Mouse (Mus musculus) liver, embryonic 12.5 days (tissue): Measurements from ENCODE around the gene Cyp2w1. TPM values are rescaled to one million over a fixed set of nuclear protein-coding genes. Genes with fewer than 3 reads are reported as not detected.

ENCODE experiments used
- ATAC-seq: fragments of 200-750 bp; cut with Nextera tagmentation; 2 replicates; pipeline ENCODE4 v1.8.0; 2017; ENCODE audit warnings: moderate number of reproducible peaks, mild to moderate bottlenecking, moderate library complexity
- H3K27ac ChIP-seq: fragments of 300-500 bp; sonication (generic); 2 replicates; pipeline ENCODE4 v1.5.1; 2016; ENCODE audit warnings: mild to moderate bottlenecking
- H3K27me3 ChIP-seq: fragments of 300-500 bp; sonication (generic); replicated peaks from 2 replicates; pipeline ENCODE4 v1.6.1; 2016; ENCODE audit warnings: mild to moderate bottlenecking, moderate library complexity
- H3K36me3 ChIP-seq: fragments of 300-500 bp; sonication (generic); 2 replicates; pipeline ENCODE4 v1.6.1; 2016; ENCODE audit warnings: mild to moderate bottlenecking, moderate library complexity
- H3K4me1 ChIP-seq: fragments of 300-500 bp; sonication (generic); 2 replicates; pipeline ENCODE4 v1.6.1; 2016
- H3K4me2 ChIP-seq: fragments of 300-500 bp; sonication (generic); 2 replicates; pipeline ENCODE4 v1.6.1; 2016; ENCODE audit warnings: mild to moderate bottlenecking, moderate library complexity
- H3K4me3 ChIP-seq: fragments of 300-500 bp; sonication (generic); 2 replicates; pipeline ENCODE4 v1.5.1; 2016; ENCODE audit warnings: mild to moderate bottlenecking, moderate library complexity
- H3K9ac ChIP-seq: fragments of 300-500 bp; sonication (generic); 2 replicates; pipeline ENCODE4 v1.6.1; 2016; ENCODE audit warnings: mild to moderate bottlenecking, moderate library complexity
- H3K9me3 ChIP-seq: fragments of 300-500 bp; sonication (generic); replicated peaks from 2 replicates; pipeline ENCODE4 v1.6.1; 2016; ENCODE audit warnings: mild to moderate bottlenecking, moderate library complexity
- WGBS: fragments of 180-500 bp; shearing (Covaris S2); methylation state at CpG from one replicate; pipeline ENCODE4 v1.1.7; 2016; ENCODE audit not compliant: insufficient replicate concordance; 5-methylcytosine and 5-hydroxymethylcytosine counted together
- polyA plus RNA-seq: library from polyadenylated mRNA; unstranded; fragments of >200 nt; fragmentation: Nextera tagmentation; extraction: Ambion mirVana; gene quantifications from 2 replicates; pipeline ENCODE4 v1.2.1, GENCODE M21; 2016

Gene Cyp2w1
- polyA plus RNA-seq: not detected in 2 replicates

DNA sequence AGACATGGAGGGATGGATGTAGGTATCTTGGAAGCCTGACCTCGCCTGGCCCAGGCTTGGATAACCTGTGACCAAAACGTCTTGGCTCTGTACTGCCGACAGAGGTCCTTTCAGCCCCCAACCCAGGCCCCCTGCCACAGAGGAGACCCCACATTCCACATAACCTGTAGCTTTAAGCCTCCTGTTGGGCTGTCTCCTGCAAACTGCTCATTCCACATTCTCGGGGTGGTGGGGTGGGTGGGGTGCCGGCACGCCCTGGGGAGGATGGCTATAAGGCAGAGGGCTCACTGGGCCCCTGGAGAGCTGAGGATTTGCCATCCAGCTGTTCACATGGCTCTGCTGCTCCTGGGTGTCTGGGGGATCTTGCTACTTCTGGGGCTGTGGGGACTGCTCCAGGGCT, at the start of gene Cyp2w1:
Gene Cyp2w1, plus strand, starts transcription at position 301 of the 400 bp plus-strand sequence.
- H3K4me1 ChIP-seq: peaks cover 59% of the 10 kb centered on the region
- no peak within 1 kb of the TSS for H3K4me3 ChIP-seq
- H3K9me3 ChIP-seq: no peaks in the 10 kb centered on the region
- H3K36me3 ChIP-seq: no peaks in the 10 kb centered on the region
- peak within 1 kb of the TSS; percentile 14; the same call in 1 of the 2 replicates for H3K4me2 ChIP-seq
- no peak for ATAC-seq
- H3K27ac ChIP-seq: peak within 1 kb of the TSS; percentile 34
- peaks cover 32% of the 10 kb centered on the region for H3K27me3 ChIP-seq
- no peak within 1 kb of the TSS for H3K9ac ChIP-seq
- 45% methylated on average over 6 of the region's 6 CpGs for WGBS

DNA sequence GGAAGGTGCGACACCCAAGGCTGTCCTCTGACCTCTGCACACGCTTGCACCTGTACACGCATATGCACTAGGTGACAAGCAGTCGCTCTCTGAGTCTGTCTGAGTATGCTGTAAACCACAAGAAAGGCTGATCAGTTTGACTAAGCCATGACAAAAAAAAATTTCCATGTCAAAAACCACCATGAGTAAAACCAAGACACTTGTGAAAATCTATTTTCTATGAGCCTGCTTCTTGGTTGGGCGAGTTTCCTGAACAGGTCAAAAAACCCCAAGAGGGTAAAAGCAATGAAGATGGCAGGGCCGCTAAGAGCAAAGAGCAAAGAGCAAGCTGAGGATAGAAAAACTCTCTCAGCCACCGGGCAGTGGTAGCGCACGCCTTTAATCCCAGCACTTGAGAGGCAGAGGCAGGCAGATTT, 48.8 kb upstream of the Cyp2w1 start:
- no peak for ATAC-seq
- Histone ChIP-seq H3K36me3 (no peaks in the 10 kb centered on the region), H3K9ac (no peak overlapping the region), H3K9me3 (no peaks in the 10 kb centered on the region), H3K27ac (no peak overlapping the region), H3K4me3 (no peak overlapping the region), H3K4me1 (peaks cover 19% of the 10 kb centered on the region), H3K27me3 (no peaks in the 10 kb centered on the region), H3K4me2 (no peak overlapping the region)
- WGBS: 81% methylated on average over 9 of the region's 9 CpGs

DNA sequence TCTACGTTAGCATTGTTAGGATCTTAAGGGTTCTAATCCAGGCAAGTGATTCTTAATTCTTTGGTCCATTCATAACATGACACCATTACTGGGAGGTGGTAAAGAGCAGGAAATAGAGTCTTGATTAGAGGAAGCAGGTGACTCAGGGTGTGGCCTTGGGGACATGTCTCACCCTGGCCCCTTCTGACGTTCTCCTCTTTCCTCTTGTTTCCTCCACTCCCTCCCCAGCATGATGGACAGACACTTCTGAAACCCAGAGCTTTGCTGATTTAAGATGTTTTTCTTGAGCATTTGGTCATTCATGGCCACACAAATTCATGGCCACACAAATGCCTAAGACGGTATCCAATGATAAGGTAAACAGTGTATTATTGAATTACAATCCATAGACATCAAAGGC, 42.5 kb upstream of the Cyp2w1 start:
- no peak overlapping the region for H3K4me2 ChIP-seq
- H3K9me3 ChIP-seq: no peaks in the 10 kb centered on the region
- H3K4me1 ChIP-seq: peaks cover 10% of the 10 kb centered on the region; the same call in 1 of the 2 replicates
- no peak for ATAC-seq
- no peaks in the 10 kb centered on the region for H3K36me3 ChIP-seq
- H3K4me3 ChIP-seq: no peak overlapping the region
- no peak overlapping the region for H3K9ac ChIP-seq
- no peak overlapping the region for H3K27ac ChIP-seq
- 57% methylated on average over 3 of the region's 3 CpGs for WGBS
- no peaks in the 10 kb centered on the region for H3K27me3 ChIP-seq

DNA sequence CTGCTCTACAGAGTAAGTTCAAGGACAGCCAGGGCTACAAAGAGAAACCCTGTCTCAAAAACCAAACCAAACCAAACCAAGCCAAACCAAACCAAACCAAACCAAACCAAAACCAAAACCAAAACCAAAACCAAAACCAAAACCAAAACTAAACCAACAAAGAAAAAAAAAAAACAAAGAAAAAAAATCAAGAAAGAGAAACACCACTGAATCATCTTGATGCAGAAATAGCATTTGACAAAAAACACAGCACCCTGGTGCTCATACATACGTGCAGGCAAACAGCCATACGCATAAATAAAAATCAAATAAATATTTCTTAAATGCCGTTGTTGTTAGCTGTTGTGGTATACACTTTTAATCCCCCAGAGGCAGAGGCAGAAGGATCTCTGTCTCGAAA, 41.9 kb upstream of the Cyp2w1 start:
- ATAC-seq: no peak
- Histone ChIP-seq H3K36me3 (no peaks in the 10 kb centered on the region), H3K27ac (no peak overlapping the region), H3K4me3 (no peak overlapping the region), H3K4me1 (peaks cover 10% of the 10 kb centered on the region; the same call in 1 of the 2 replicates), H3K9ac (no peak overlapping the region), H3K27me3 (no peaks in the 10 kb centered on the region), H3K4me2 (no peak overlapping the region), H3K9me3 (no peaks in the 10 kb centered on the region)
- WGBS: 84% methylated on average over 4 of the region's 4 CpGs

DNA sequence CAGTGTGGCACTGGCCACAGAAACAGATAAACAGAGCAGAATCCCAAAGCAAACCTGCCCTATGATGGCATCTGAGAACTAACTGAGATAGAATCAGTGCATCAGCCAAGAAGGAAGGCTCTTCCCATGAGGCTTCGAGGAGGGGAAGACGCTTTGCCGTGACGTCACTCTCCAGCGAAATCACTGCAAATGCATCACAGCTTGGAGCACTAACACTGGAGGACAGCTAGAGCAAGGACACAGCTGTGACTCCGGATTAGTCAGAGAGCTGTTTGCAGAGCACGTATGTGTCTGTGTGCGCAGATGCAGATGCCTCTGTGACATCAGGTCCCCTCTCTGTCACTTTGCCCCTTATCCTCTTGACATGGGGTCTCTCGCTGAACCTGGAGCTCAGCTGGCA, 40.6 kb upstream of the Cyp2w1 start:
- no peak for ATAC-seq
- Histone ChIP-seq H3K36me3 (no peaks in the 10 kb centered on the region), H3K9me3 (no peaks in the 10 kb centered on the region), H3K27me3 (no peaks in the 10 kb centered on the region), H3K4me1 (peaks cover 10% of the 10 kb centered on the region; the same call in 1 of the 2 replicates), H3K9ac (no peak overlapping the region), H3K4me3 (no peak overlapping the region), H3K27ac (no peak overlapping the region), H3K4me2 (no peak overlapping the region)
- 83% methylated on average over 9 of the region's 9 CpGs for WGBS

DNA sequence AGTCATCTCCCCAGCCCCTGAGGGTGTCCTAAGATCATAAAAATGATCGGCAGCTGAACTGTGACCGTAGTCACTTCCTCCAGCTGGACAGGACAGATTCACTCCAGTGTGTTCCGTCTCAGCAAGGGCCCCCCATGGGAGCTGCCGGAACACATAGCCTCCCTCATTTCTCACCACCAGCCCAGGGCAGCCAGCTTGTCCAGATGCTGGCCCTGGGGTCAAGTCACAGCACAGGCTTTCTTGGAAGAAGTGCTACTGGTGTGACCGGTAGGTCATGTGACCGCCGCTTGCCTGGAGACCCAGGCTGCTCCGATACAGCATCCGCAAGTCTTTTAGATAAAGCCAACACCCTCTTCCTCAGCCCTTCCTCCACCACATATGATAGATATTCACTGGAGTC, 38.9 kb upstream of the Cyp2w1 start:
- Histone ChIP-seq H3K4me1 (peaks cover 15% of the 10 kb centered on the region; the same call in 1 of the 2 replicates), H3K4me2 (no peak overlapping the region), H3K4me3 (no peak overlapping the region), H3K36me3 (no peaks in the 10 kb centered on the region), H3K27ac (no peak overlapping the region), H3K9ac (no peak overlapping the region), H3K27me3 (no peaks in the 10 kb centered on the region), H3K9me3 (no peaks in the 10 kb centered on the region)
- ATAC-seq: no peak
- 61% methylated on average over 9 of the region's 9 CpGs for WGBS

DNA sequence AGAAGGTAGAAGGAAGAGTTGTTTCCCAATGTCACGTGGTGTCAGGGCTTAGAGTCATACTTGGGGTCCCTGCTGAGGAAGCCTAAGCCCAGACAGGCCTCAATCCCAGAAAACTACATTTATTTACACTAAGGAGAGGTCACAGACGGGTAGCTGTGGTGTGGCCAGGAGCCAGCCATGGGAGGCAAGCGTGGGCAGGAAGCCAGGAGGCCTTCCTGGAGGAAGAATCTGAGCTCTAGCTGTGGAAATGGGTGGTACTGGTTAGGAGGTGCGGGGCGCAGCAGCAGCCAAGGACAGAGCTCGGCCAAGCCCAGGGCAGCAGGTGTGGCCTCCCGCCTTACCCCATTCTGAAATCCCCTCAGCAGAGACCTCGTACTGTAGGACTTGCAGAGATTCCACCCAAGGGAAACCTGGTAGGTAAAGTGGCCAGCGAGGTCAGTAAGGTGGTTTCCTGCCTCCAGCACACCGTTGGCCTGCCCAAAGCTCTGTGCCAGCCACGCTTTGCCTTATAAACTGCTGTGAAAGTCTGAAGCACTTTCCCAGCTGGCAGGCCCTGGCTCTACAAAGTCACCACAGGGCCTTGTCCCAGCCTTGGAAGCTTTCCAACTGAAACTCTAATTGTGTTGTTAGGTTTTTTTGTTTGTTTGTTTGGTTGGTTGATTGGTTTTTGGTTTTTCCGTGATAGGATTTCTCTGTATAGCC, 37.3 kb upstream of the Cyp2w1 start:
- peaks cover 15% of the 10 kb centered on the region; the same call in 1 of the 2 replicates for H3K4me1 ChIP-seq
- H3K4me2 ChIP-seq: no peak overlapping the region
- H3K27me3 ChIP-seq: no peaks in the 10 kb centered on the region
- no peaks in the 10 kb centered on the region for H3K9me3 ChIP-seq
- no peak overlapping the region for H3K27ac ChIP-seq
- no peak overlapping the region for H3K9ac ChIP-seq
- H3K36me3 ChIP-seq: no peaks in the 10 kb centered on the region
- WGBS: 83% methylated on average over 12 of the region's 12 CpGs
- no peak for ATAC-seq
- no peak overlapping the region for H3K4me3 ChIP-seq

DNA sequence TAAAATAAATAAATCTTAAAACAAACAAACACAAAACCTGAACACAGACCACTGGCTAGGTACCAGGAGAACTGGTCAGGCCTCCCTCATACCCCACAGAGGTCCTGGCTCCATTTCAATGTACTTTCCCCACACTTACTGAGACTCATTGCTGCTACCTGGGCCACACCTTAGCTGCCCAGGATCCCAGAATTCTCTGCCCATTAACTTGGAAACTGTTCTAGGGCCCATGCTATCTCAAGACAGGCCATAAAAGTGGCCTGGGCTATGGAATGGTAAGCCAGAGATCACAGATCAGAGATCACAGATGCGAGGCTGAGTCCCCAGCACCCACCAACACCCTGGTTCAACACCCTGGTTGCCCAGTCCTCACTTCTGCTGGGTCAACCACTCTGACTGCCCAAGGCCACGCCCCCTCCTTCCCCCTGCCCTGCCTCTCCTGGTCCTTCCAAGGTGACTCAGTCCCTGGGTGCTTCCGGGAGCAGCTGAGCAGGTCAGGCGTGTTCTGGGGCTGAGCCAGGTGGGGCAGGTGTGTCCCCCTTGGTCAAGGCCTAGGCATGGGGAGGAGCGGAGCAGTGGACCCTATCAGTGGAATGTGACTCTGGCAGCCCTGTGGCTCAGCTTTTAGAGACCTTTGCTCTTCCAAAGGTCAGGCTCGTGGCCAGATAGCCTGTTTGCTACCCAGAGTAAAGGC, 35.3 kb upstream of the Cyp2w1 start:
- H3K27me3 ChIP-seq: no peaks in the 10 kb centered on the region
- 62% methylated on average over 6 of the region's 6 CpGs for WGBS
- H3K36me3 ChIP-seq: no peaks in the 10 kb centered on the region
- peak overlapping the region; percentile 47; the same call in 1 of the 2 replicates for H3K27ac ChIP-seq
- H3K9me3 ChIP-seq: no peaks in the 10 kb centered on the region
- H3K9ac ChIP-seq: no peak overlapping the region
- H3K4me2 ChIP-seq: no peak overlapping the region
- H3K4me1 ChIP-seq: peaks cover 15% of the 10 kb centered on the region; the same call in 1 of the 2 replicates
- peak; percentile 63 for ATAC-seq
- no peak overlapping the region for H3K4me3 ChIP-seq

DNA sequence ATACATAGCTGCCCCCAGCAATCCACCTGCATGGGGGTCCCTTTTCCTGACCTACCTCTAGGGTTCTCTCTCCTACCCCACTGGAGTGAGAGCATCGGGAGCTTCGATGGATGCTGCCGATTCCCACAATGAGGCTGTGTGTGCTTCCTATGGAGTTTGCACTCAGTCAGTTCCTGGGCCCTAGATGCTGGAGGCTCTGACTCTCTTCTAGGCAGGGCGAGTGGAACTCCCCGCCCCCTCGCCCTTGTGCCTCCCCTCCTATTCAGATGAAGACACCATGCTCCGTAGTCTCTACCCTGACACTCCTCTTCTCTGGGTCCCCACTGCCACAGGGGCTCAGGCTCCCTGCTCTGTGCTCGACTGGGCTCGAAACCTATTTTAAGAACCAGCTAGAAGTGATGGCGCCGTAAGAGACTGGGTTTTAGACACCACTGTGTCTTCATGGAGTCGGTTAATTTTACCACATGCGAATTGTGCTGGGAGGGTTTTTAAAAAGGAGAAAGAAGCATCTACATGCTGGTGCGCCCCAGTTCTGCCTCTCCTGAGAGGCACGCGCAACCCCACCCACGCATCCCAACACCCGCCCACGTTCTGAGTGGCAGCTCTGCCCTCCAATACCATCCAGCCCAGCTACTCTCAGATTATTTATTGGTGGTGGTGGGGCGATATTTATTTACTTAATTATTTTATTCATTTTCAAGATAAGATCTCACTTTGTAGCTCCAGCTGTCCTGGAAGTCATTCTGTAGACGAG, 34.5 kb upstream of the Cyp2w1 start:
- H3K27me3 ChIP-seq: peaks cover 2% of the 10 kb centered on the region
- no peak overlapping the region for H3K9ac ChIP-seq
- no peak overlapping the region for H3K4me2 ChIP-seq
- peak overlapping the region; percentile 47 for H3K27ac ChIP-seq
- 0 out of 2 replicates have a peak, but pooled peaks have one; percentile 23 for ATAC-seq
- H3K9me3 ChIP-seq: no peaks in the 10 kb centered on the region
- H3K36me3 ChIP-seq: no peaks in the 10 kb centered on the region
- 74% methylated on average over 21 of the region's 21 CpGs for WGBS
- peaks cover 15% of the 10 kb centered on the region; the same call in 1 of the 2 replicates for H3K4me1 ChIP-seq
- no peak overlapping the region for H3K4me3 ChIP-seq

DNA sequence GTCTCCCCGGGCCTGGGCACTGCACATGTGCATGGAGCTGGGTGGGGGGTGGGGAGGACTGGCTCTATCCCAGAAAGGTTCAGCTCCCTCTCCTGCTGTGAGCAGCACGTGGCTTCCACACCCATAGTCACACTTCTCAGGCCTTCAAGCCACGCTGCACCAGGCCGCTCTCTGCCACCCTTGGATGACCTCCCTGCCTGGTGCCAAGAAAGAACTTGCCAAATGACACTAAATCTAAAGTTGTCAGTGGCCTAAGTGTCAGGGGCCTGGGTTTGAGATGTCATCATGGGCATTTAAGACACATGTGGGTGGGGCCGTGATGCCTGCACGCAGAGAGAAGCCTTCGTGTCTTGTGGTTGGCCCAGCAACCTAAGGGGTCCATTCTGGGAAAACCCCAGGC, 32.0 kb upstream of the Cyp2w1 start:
- no peak overlapping the region for H3K4me3 ChIP-seq
- H3K27me3 ChIP-seq: peaks cover 26% of the 10 kb centered on the region
- WGBS: 67% methylated on average over 7 of the region's 7 CpGs
- H3K4me2 ChIP-seq: no peak overlapping the region
- H3K4me1 ChIP-seq: peaks cover 27% of the 10 kb centered on the region
- no peak overlapping the region for H3K9ac ChIP-seq
- no peak overlapping the region for H3K27ac ChIP-seq
- no peak for ATAC-seq
- no peaks in the 10 kb centered on the region for H3K9me3 ChIP-seq
- H3K36me3 ChIP-seq: no peaks in the 10 kb centered on the region

DNA sequence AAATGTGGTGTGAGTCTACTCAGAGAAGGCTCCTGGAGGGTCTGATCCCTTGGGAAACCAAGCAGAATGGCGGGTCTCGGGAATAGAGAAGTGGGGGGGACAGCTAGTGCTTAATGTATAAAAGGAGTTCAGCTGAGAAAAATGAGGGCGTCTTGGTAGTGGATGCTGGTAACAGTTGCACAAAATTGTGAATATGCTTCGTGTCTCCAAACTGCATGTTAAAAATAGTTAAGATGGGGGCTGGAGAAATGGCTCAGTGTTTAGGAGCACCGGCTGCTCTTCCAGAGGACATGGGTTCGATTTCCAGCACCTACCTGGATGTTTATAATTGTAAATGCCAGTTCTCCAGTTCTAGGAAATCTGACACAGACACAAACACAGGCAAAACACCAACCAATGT, 31.1 kb upstream of the Cyp2w1 start:
- H3K27me3 ChIP-seq: peaks cover 31% of the 10 kb centered on the region
- no peak for ATAC-seq
- H3K4me1 ChIP-seq: peaks cover 35% of the 10 kb centered on the region
- no peak overlapping the region for H3K9ac ChIP-seq
- no peak overlapping the region for H3K4me2 ChIP-seq
- H3K4me3 ChIP-seq: no peak overlapping the region
- no peak overlapping the region for H3K27ac ChIP-seq
- no peaks in the 10 kb centered on the region for H3K9me3 ChIP-seq
- WGBS: 63% methylated on average over 6 of the region's 6 CpGs
- H3K36me3 ChIP-seq: no peaks in the 10 kb centered on the region
